Mouse (Mus musculus) right cerebral cortex, postnatal 36 days (tissue): Measurements from ENCODE around the gene Flad1.
A peak's percentile ranks its signal among the peaks of the same experiment; 100 is the strongest.
"Not testable (repeated sequence)": the region's sequence is repeated elsewhere in the genome, so short reads cannot be mapped to it uniquely, and the experiment has no call there.

Experiments
- DNase-seq, 2 experiments: peaks; one replicate each; pipeline ENCODE4 v3.0.0; 2022; ENCODE audit warnings: low spot score in 2 of 2, mixed read lengths in 1 of 2

Gene Flad1

GRCm38 (mm10) chr3:89429021-89429420 is 17.4 kb upstream of the Flad1 start:
- not testable (repeated sequence) for DNase-seq

GRCm38 (mm10) chr3:89425876-89426275 is 14.2 kb upstream of the Flad1 start:
- DNase-seq = no peak

GRCm38 (mm10) chr3:89425141-89425525 is 13.5 kb upstream of the Flad1 start:
- no peak for DNase-seq

DNA sequence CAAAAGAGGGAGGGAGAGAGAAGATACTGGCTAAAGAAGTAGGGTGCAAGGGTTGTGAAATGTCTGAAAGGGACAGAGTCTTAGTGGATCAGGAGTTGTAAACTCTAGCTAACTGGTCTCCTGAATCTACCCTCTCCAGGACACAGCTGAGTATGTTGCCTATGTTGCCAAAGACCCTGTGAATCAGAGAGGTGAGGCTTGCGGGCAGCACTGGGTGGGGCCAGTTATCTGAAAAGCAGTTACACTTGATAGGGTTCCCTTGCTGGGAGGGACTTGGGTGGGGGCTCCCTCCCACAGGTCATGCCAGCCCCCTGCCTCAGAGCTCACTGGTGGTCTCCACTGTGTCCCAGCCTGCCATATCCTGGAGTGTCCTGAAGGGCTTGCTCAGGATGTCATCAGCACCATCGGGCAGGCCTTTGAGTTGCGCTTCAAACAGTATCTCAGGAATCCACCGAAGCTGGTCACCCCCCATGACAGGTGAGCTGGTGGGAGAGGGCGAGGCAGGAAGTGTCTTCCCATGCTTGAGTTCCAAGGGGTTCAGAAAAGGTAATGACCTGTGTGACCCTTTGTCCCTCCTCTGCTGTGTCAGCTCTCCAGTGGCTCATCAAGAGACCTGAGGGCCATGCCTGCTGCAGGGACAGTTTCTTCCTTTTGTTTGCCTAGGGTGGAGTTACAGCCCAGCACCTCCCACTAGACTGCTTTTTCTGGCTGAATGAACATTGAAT is 12.9 kb upstream of the Flad1 start:
- no peak for DNase-seq

DNA sequence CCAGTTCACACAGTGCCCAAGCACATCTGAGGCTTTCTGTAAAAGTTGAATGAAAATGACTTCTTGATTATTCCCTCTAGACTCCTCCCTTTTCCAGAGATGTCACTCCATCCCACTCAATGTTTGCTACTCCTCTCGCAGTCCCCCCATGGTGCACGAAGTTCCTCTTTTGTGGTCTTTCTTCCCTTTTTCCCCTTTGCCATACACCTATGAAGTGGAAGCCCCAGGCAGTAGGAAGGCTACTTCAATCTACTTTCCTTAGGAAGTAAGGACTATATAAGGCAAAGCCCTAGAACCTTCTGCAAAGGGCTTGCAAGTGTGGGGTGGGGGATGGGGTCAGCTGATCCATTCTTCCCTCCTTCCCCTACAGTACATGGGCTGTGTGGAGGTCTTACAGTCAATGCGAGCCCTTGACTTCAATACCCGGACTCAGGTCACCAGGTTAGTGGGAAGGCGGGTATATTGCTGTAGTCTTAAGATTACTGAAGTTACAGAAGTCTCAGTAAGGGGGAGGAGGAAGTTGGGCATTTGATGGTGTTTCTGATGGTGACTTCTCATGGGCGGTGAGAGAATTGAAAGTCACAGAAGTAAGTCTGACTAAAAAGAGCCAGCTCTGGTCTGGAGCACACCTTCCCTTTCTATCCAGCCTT is 11.0 kb upstream of the Flad1 start:
- no peak for DNase-seq

DNA sequence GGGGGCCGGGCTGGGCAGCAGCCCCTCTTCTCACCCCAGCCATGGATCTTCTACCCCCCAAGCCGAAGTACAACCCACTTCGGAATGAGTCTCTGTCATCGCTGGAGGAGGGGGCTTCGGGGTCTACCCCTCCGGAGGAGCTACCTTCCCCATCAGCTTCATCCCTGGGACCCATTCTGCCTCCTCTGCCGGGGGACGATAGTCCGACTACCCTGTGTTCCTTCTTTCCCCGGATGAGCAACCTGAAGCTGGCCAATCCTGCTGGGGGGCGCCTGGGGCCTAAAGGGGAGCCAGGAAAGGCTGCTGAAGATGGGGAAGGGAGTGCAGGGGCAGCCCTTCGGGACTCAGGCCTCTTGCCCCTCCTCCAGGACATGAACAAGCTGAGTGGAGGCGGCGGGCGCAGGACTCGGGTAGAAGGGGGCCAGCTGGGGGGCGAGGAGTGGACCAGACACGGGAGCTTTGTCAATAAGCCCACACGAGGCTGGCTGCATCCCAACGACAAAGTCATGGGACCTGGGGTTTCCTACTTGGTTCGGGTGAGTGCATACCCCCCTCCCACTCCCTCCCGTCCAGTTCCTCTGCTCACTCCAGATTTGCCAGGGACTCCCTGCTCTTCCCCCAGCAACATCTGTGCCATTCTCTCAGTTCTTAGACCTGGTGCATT is 10.3 kb upstream of the Flad1 start:
- no peak for DNase-seq

GRCm38 (mm10) chr3:89421002-89421774 is 9.5 kb upstream of the Flad1 start:
- peak; percentile 52 to 64 for DNase-seq

DNA sequence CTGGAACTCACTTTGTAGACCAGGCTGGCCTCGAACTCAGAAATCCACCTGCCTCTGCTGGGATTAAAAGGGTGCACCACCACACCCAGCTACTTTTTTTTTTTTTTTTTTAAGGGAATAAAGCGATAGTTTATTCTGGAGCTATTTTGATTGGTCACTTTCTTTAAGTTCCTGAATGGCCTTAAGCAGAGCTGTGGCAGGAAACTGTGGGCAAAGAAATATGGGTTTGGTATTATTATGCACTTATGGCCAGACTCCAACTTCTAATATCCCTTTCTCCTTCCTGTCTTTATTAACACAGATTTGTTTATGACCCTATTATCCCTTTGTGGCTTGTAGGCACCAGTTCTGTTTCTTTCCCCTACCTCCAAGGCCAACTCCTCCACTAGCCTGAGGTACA is 8.8 kb upstream of the Flad1 start:
- no peak for DNase-seq

GRCm38 (mm10) chr3:89419981-89420380 is 8.3 kb upstream of the Flad1 start:
- DNase-seq = no peak

- no peak for DNase-seq
Observed at GRCm38 (mm10) chr3:89419571-89419970, 7.9 kb upstream of the Flad1 start.

- no peak for DNase-seq
Observed at GRCm38 (mm10) chr3:89418861-89419250, 7.2 kb upstream of the Flad1 start.

DNA sequence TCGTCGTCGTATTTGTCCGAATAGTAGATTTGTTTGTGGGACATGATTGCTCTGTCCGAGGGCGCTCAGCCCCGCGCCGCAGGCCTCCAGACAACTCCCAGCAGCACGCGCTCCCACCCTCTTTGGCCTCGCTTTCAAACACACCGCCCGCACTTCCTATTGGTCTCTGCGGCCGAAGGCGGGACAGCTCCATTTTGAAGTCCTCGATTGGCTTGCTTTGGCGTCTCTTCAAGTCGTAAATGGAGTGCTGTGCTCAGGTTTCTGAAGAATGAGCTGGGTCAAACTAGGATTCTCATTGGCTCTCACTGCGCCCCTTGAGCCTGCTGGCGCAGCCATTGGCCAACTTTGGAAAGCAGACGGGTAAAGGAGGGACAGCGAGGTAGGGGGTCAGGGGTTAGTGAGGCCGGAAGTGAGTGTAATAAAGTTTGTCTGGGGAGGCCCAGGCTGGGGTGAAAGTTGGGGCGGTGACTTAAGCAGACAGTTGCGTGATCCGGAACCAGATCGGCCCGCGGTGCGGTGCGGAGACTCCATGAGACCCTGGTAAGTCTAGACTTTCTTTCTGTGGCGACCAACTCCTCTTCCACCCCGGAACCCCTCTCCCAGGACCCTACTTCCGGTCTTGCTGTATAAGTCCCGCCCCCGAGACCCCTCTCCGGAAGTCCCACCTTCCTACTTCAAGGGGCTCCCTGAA is 6.6 kb upstream of the Flad1 start, which contains the start of the genes Cks1b and Shc1:
Gene Cks1b, minus strand, starts transcription at position 214 of the 691 bp plus-strand sequence.
Gene Shc1, plus strand, starts transcription at position 274 of the 691 bp plus-strand sequence.
- DNase-seq = peak; percentile 92 to 97

DNA sequence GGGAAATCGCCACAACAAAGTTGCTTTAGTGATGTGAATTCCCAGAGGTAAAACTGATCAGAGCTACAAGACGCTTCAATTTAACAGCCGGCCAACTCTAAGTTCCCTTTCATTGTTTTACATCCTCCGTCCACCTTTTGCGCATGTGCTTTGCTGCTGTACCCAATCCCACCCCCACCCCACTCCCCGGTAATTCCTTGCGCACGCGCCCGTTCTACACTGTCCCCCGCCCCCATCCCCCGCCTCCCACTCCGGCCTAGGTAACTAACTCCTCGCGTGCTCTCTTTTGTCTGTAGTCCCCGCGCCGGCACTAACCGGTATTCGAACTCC is 6.1 kb upstream of the Flad1 start:
- DNase-seq = no peak

- no peak for DNase-seq
Observed at GRCm38 (mm10) chr3:89417131-89417530, 5.5 kb upstream of the Flad1 start.

- DNase-seq = no peak
Observed at GRCm38 (mm10) chr3:89416158-89416557, 4.5 kb upstream of the Flad1 start.

GRCm38 (mm10) chr3:89410864-89411263 is 806 bp downstream of the Flad1 start:
- no peak for DNase-seq

- DNase-seq = no peak
Observed at GRCm38 (mm10) chr3:89409701-89410100, 2.0 kb downstream of the Flad1 start.

GRCm38 (mm10) chr3:89408448-89408847 is 3.2 kb downstream of the Flad1 start:
- no peak for DNase-seq

DNA sequence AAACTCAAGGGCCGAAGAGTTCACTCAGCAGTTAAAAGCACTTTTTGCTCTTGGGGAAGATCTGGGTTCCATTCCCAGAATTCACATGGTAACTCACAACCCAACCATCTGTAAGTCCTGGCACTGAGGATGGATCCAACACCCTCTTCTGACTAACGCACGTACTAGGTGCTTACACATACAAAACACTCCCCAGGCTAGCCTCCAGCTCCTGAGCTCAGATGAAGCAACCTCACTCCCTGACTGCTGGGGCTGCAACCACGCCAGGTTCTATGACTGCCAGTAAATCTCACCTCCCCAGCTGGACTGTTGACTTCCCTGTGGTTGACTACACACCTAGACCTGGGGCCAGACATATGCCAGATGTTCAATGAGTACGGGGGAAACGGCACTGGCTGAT is 4.8 kb downstream of the Flad1 start:
- no peak for DNase-seq

GRCm38 (mm10) chr3:89402693-89403092 is 9.0 kb downstream of the Flad1 start, which contains the start of gene Lenep:
Gene Lenep (minus strand): TSS chr3:89402793.
- DNase-seq = no peak

GRCm38 (mm10) chr3:89401329-89401728 is 10.3 kb downstream of the Flad1 start:
- no peak for DNase-seq

GRCm38 (mm10) chr3:89396654-89397005 is 15.0 kb downstream of the Flad1 start:
- no peak for DNase-seq
